Mouse (Mus musculus): Measurements from ENCODE around the gene Zfp831. TPM values are rescaled to one million over a fixed set of nuclear protein-coding genes. Genes with fewer than 3 reads are reported as not detected.

Zfp831 gene
- polyA plus RNA-seq, 1 experiment from 2014 or later, result not detected

GRCm38 (mm10) chr2:174605020-174605419 lies 38.3 kb upstream of the Zfp831 start:
- 100% methylated on average over 1 of the region's 1 CpGs for WGBS
- Histone ChIP-seq H3K9ac (ENCODE audit: low read depth, low read length) (no peak overlapping the region), H3K36me3 (ENCODE audit: control insufficient read depth, insufficient read depth, low read length) (no peaks in the 10 kb centered on the region), H3K27me3 (ENCODE audit: control insufficient read depth, insufficient read depth, low read depth, low read length) (no peaks in the 10 kb centered on the region), H3K4me1 (ENCODE audit: control insufficient read depth, insufficient read depth, low read length) (no peaks in the 10 kb centered on the region), H3K4me3 (ENCODE audit: low read depth, low read length) (no peak overlapping the region), H3K9me3 (replicated peaks; ENCODE audit: control insufficient read depth, low read length, poor library complexity, severe bottlenecking) (no peaks in the 10 kb centered on the region), H3K4me2 (ENCODE audit: low read length) (no peak overlapping the region), H3K27ac (ENCODE audit: low read length) (no peak overlapping the region)
- ATAC-seq, result no peak

GRCm38 (mm10) chr2:174605442-174606087 lies 37.8 kb upstream of the Zfp831 start:
- WGBS, result 92% methylated on average over 4 of the region's 4 CpGs

GRCm38 (mm10) chr2:174606376-174606775 lies 37.0 kb upstream of the Zfp831 start:
- WGBS, result 72% methylated on average over 5 of the region's 5 CpGs
- H3K9me3 ChIP-seq (replicated peaks; ENCODE audit: control insufficient read depth, low read length, poor library complexity, severe bottlenecking), result no peaks in the 10 kb centered on the region
- no peaks in the 10 kb centered on the region for H3K27me3 ChIP-seq (ENCODE audit: control insufficient read depth, insufficient read depth, low read depth, low read length)
- no peaks in the 10 kb centered on the region for H3K36me3 ChIP-seq (ENCODE audit: control insufficient read depth, insufficient read depth, low read length)
- no peak overlapping the region for H3K27ac ChIP-seq (ENCODE audit: low read length)
- ATAC-seq, result no peak
- H3K4me2 ChIP-seq (ENCODE audit: low read length), result no peak overlapping the region
- H3K9ac ChIP-seq (ENCODE audit: low read depth, low read length), result no peak overlapping the region
- no peaks in the 10 kb centered on the region for H3K4me1 ChIP-seq (ENCODE audit: control insufficient read depth, insufficient read depth, low read length)
- H3K4me3 ChIP-seq (ENCODE audit: low read depth, low read length), result no peak overlapping the region

More at GRCm38 (mm10) chr2:174605442-174606087, 37.8 kb upstream of the Zfp831 start:
- no peaks in the 10 kb centered on the region for H3K36me3 ChIP-seq (ENCODE audit: control insufficient read depth, insufficient read depth, low read length)
- H3K4me3 ChIP-seq (ENCODE audit: low read depth, low read length), result no peak overlapping the region
- H3K4me1 ChIP-seq (ENCODE audit: control insufficient read depth, insufficient read depth, low read length), result no peaks in the 10 kb centered on the region
- no peak overlapping the region for H3K9ac ChIP-seq (ENCODE audit: low read depth, low read length)
- no peak overlapping the region for H3K27ac ChIP-seq (ENCODE audit: low read length)
- no peak for ATAC-seq
- H3K4me2 ChIP-seq (ENCODE audit: low read length), result no peak overlapping the region
- no peaks in the 10 kb centered on the region for H3K27me3 ChIP-seq (ENCODE audit: control insufficient read depth, insufficient read depth, low read depth, low read length)
- no peaks in the 10 kb centered on the region for H3K9me3 ChIP-seq (replicated peaks; ENCODE audit: control insufficient read depth, low read length, poor library complexity, severe bottlenecking)

GRCm38 (mm10) chr2:174609892-174610291 lies 33.4 kb upstream of the Zfp831 start:
- Histone ChIP-seq H3K27me3 (ENCODE audit: control insufficient read depth, insufficient read depth, low read depth, low read length) (no peaks in the 10 kb centered on the region), H3K36me3 (ENCODE audit: control insufficient read depth, insufficient read depth, low read length) (no peaks in the 10 kb centered on the region), H3K4me2 (ENCODE audit: low read length) (no peak overlapping the region), H3K4me1 (ENCODE audit: control insufficient read depth, insufficient read depth, low read length) (no peaks in the 10 kb centered on the region), H3K9me3 (replicated peaks; ENCODE audit: control insufficient read depth, low read length, poor library complexity, severe bottlenecking) (no peaks in the 10 kb centered on the region), H3K4me3 (ENCODE audit: low read depth, low read length) (no peak overlapping the region), H3K9ac (ENCODE audit: low read depth, low read length) (no peak overlapping the region), H3K27ac (ENCODE audit: low read length) (no peak overlapping the region)
- ATAC-seq, result no peak
- WGBS, result 81% methylated on average over 5 of the region's 5 CpGs

- H3K4me3 ChIP-seq (ENCODE audit: low read depth, low read length), result no peak overlapping the region
- no peaks in the 10 kb centered on the region for H3K4me1 ChIP-seq (ENCODE audit: control insufficient read depth, insufficient read depth, low read length)
- H3K9ac ChIP-seq (ENCODE audit: low read depth, low read length), result no peak overlapping the region
- no peak for ATAC-seq
- no peaks in the 10 kb centered on the region for H3K36me3 ChIP-seq (ENCODE audit: control insufficient read depth, insufficient read depth, low read length)
- 73% methylated on average over 2 of the region's 2 CpGs for WGBS
- H3K27me3 ChIP-seq (ENCODE audit: control insufficient read depth, insufficient read depth, low read depth, low read length), result no peaks in the 10 kb centered on the region
- no peak overlapping the region for H3K27ac ChIP-seq (ENCODE audit: low read length)
- H3K9me3 ChIP-seq (replicated peaks; ENCODE audit: control insufficient read depth, low read length, poor library complexity, severe bottlenecking), result no peaks in the 10 kb centered on the region
- no peak overlapping the region for H3K4me2 ChIP-seq (ENCODE audit: low read length)
Measured at GRCm38 (mm10) chr2:174612386-174613063, 30.8 kb upstream of the Zfp831 start.

- WGBS, result 93% methylated on average over 8 of the region's 8 CpGs
- H3K27ac ChIP-seq (ENCODE audit: low read length), result no peak overlapping the region
Measured at GRCm38 (mm10) chr2:174613221-174613620, 30.1 kb upstream of the Zfp831 start.

GRCm38 (mm10) chr2:174613921-174614441 lies 29.4 kb upstream of the Zfp831 start:
- Histone ChIP-seq H3K27me3 (ENCODE audit: control insufficient read depth, insufficient read depth, low read depth, low read length) (no peaks in the 10 kb centered on the region), H3K36me3 (ENCODE audit: control insufficient read depth, insufficient read depth, low read length) (no peaks in the 10 kb centered on the region), H3K4me3 (ENCODE audit: low read depth, low read length) (no peak overlapping the region), H3K9me3 (replicated peaks; ENCODE audit: control insufficient read depth, low read length, poor library complexity, severe bottlenecking) (no peaks in the 10 kb centered on the region), H3K4me2 (ENCODE audit: low read length) (no peak overlapping the region), H3K4me1 (ENCODE audit: control insufficient read depth, insufficient read depth, low read length) (no peaks in the 10 kb centered on the region), H3K9ac (ENCODE audit: low read depth, low read length) (no peak overlapping the region), H3K27ac (ENCODE audit: low read length) (no peak overlapping the region)
- no peak for ATAC-seq
- 81% methylated on average over 11 of the region's 11 CpGs for WGBS

More at GRCm38 (mm10) chr2:174613221-174613620, 30.1 kb upstream of the Zfp831 start:
- Histone ChIP-seq H3K36me3 (ENCODE audit: control insufficient read depth, insufficient read depth, low read length) (no peaks in the 10 kb centered on the region), H3K4me1 (ENCODE audit: control insufficient read depth, insufficient read depth, low read length) (no peaks in the 10 kb centered on the region), H3K4me3 (ENCODE audit: low read depth, low read length) (no peak overlapping the region), H3K4me2 (ENCODE audit: low read length) (no peak overlapping the region), H3K9me3 (replicated peaks; ENCODE audit: control insufficient read depth, low read length, poor library complexity, severe bottlenecking) (no peaks in the 10 kb centered on the region), H3K27me3 (ENCODE audit: control insufficient read depth, insufficient read depth, low read depth, low read length) (no peaks in the 10 kb centered on the region), H3K9ac (ENCODE audit: low read depth, low read length) (no peak overlapping the region)
- ATAC-seq, result no peak

GRCm38 (mm10) chr2:174621881-174622280 lies 21.5 kb upstream of the Zfp831 start:
- Histone ChIP-seq H3K4me2 (ENCODE audit: low read length) (no peak overlapping the region), H3K9me3 (replicated peaks; ENCODE audit: control insufficient read depth, low read length, poor library complexity, severe bottlenecking) (no peaks in the 10 kb centered on the region), H3K9ac (ENCODE audit: low read depth, low read length) (no peak overlapping the region), H3K27me3 (ENCODE audit: control insufficient read depth, insufficient read depth, low read depth, low read length) (no peaks in the 10 kb centered on the region), H3K27ac (ENCODE audit: low read length) (no peak overlapping the region), H3K36me3 (ENCODE audit: control insufficient read depth, insufficient read depth, low read length) (no peaks in the 10 kb centered on the region), H3K4me3 (ENCODE audit: low read depth, low read length) (no peak overlapping the region), H3K4me1 (ENCODE audit: control insufficient read depth, insufficient read depth, low read length) (no peaks in the 10 kb centered on the region)
- ATAC-seq, result no peak
- WGBS, result 91% methylated on average over 7 of the region's 7 CpGs

- Histone ChIP-seq H3K27ac (ENCODE audit: low read length) (no peak overlapping the region), H3K27me3 (ENCODE audit: control insufficient read depth, insufficient read depth, low read depth, low read length) (no peaks in the 10 kb centered on the region), H3K4me3 (ENCODE audit: low read depth, low read length) (no peak overlapping the region), H3K36me3 (ENCODE audit: control insufficient read depth, insufficient read depth, low read length) (no peaks in the 10 kb centered on the region), H3K9ac (ENCODE audit: low read depth, low read length) (no peak overlapping the region), H3K4me1 (ENCODE audit: control insufficient read depth, insufficient read depth, low read length) (no peaks in the 10 kb centered on the region), H3K9me3 (replicated peaks; ENCODE audit: control insufficient read depth, low read length, poor library complexity, severe bottlenecking) (no peaks in the 10 kb centered on the region), H3K4me2 (ENCODE audit: low read length) (no peak overlapping the region)
- 86% methylated on average over 7 of the region's 7 CpGs for WGBS
- no peak for ATAC-seq
Measured at GRCm38 (mm10) chr2:174624430-174624829, 18.9 kb upstream of the Zfp831 start.

All from midbrain, embryonic 16.5 days (tissue).